ENCODE assay signal across 8 mouse cellular contexts in the genomic region with DNA sequence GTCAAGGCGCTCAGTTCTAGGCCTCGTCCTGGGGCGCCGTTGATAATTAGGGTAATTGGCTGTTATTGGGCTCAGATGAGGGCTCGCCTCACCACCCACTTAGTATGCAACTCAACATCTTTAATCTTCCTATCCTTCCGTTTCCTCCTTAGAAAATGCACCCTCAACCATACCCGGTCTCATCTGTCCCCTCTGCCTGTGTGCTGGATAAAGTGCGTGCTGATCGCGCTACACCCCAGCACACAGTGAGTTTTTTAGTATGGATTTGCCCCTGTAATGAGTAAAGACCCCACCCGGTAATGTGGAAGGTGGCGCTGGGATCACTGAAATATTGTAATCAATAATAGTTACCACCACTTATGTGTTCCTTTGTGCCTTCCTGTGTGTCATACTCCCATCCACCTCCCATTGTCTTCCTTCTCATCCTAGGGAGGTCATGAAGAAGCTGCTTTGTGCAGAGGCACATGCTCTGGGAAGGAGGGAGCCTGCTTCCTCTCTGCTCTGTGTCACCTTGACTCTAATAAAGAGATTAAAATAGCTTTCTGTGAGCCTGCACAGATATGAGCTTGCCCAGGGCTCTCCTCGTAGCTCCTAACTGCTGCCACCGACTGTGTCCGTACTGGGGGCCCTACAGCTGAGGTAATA. TPM values are rescaled to one million over a fixed set of nuclear protein-coding genes. Genes with fewer than 3 reads are reported as not detected.
A peak's percentile ranks its signal among the peaks of the same experiment; 100 is the strongest.
DNase-seq lines count a peak whose midpoint lies in the region; ATAC-seq and TF ChIP-seq lines count a peak whose summit lies in the region.

No protein-coding gene starts in this region.

- peaks cover 7% of the 10 kb centered on the region; the same call in 1 of the 2 replicates for H3K4me1 ChIP-seq in heart, embryonic 11.5 days (ENCODE audit: control insufficient read depth, insufficient read depth, low read length)
- peaks cover 0 to 10% of the 10 kb centered on the region in 2 experiments; a peak in 2 of 4 replicates for H3K4me1 ChIP-seq in ES-E14 (ENCODE audit: control insufficient read depth in 2 of 2, insufficient read depth in 2 of 2, low read length in 2 of 2, poor library complexity in 1 of 2)
- H3K4me1 ChIP-seq in forebrain, embryonic 13.5 days, result peaks cover 26% of the 10 kb centered on the region
- peaks cover 33% of the 10 kb centered on the region for H3K4me1 ChIP-seq in liver, embryonic 12.5 days

- H3K27ac ChIP-seq in heart, embryonic 11.5 days (ENCODE audit: low read depth, low read length), result peak overlapping the region; percentile 89
- 0 out of 2 replicates have a peak overlapping the region, but pooled peaks have one; percentile 22 for H3K27ac ChIP-seq in ES-E14 (ENCODE audit: insufficient read depth, low read depth, low read length, poor library complexity, severe bottlenecking)
- H3K27ac ChIP-seq in forebrain, embryonic 13.5 days, result peak overlapping the region; percentile 80
- H3K27ac ChIP-seq in liver, embryonic 12.5 days, result peak overlapping the region; percentile 84

- peak overlapping the region; percentile 83 for H3K4me3 ChIP-seq in heart, embryonic 11.5 days (ENCODE audit: low read depth, low read length)
- peak overlapping the region; percentile 87 to 96 for H3K4me3 ChIP-seq in ES-E14 (ENCODE audit: insufficient read depth in 1 of 2, low read depth in 1 of 2, low read length in 2 of 2, poor library complexity in 1 of 2, severe bottlenecking in 1 of 2)
- peak overlapping the region; percentile 81 for H3K4me3 ChIP-seq in forebrain, embryonic 13.5 days
- H3K4me3 ChIP-seq in liver, embryonic 12.5 days, result peak overlapping the region; percentile 71

- H3K9me3 ChIP-seq in heart, embryonic 11.5 days (replicated peaks; ENCODE audit: control insufficient read depth, low read length), result no peaks in the 10 kb centered on the region
- H3K9me3 ChIP-seq in ES-E14 (ENCODE audit: control insufficient read depth, insufficient read depth, low read depth, low read length), result no peaks in the 10 kb centered on the region
- H3K9me3 ChIP-seq in forebrain, embryonic 13.5 days (replicated peaks), result no peaks in the 10 kb centered on the region
- H3K9me3 ChIP-seq in liver, embryonic 12.5 days (replicated peaks), result no peaks in the 10 kb centered on the region

- H3K27me3 ChIP-seq in heart, embryonic 11.5 days (ENCODE audit: control insufficient read depth, insufficient read depth, low read length), result no peaks in the 10 kb centered on the region
- H3K27me3 ChIP-seq in forebrain, embryonic 13.5 days, result no peaks in the 10 kb centered on the region
- no peaks in the 10 kb centered on the region for H3K27me3 ChIP-seq in liver, embryonic 12.5 days (replicated peaks)

- ATAC-seq in heart, embryonic 11.5 days (replicated peaks; ENCODE audit: insufficient number of reproducible peaks, low FRiP score, low TSS enrichment), result no peak
- ATAC-seq in forebrain, embryonic 13.5 days, result peak; percentile 32
- peak; percentile 56 for ATAC-seq in liver, embryonic 12.5 days

- 0 out of 2 replicates have a peak, but pooled peaks cover 3% of the 10 kb centered on the region for H3K36me3 ChIP-seq in heart, embryonic 11.5 days (ENCODE audit: control insufficient read depth, insufficient read depth, low read length)
- no peaks in the 10 kb centered on the region for H3K36me3 ChIP-seq in ES-E14 (ENCODE audit: control insufficient read depth, insufficient read depth, low read length, poor library complexity, severe bottlenecking)
- no peaks in the 10 kb centered on the region for H3K36me3 ChIP-seq in forebrain, embryonic 13.5 days (ENCODE audit: poor library complexity, severe bottlenecking)
- peaks cover 6% of the 10 kb centered on the region for H3K36me3 ChIP-seq in liver, embryonic 12.5 days

- DNase-seq in heart, postnatal 4 days, result no peak
- DNase-seq in ES-E14 (ENCODE audit: low read depth, low spot score), result no peak
- no peak for DNase-seq in urinary bladder, postnatal 4 days (ENCODE audit: low spot score in 2 of 2)
- DNase-seq in right cerebral cortex, adult 2 months (ENCODE audit: low spot score in 2 of 2), result no peak
- DNase-seq in ovary, postnatal 10 days (ENCODE audit: low spot score), result no peak

- 5% methylated on average over 15 of the region's 15 CpGs for whole genome bisulfite sequencing in heart, embryonic 11.5 days (ENCODE audit: insufficient replicate concordance)
- WGBS in forebrain, embryonic 13.5 days, result 10% methylated on average over 15 of the region's 15 CpGs
- 4% methylated on average over 15 of the region's 15 CpGs for WGBS in liver, embryonic 12.5 days (ENCODE audit: insufficient replicate concordance)

- in situ Hi-C loops in ES-E14 (cut with MboI; ENCODE audit: low sequenced_read_pairs in 2 of 2, unreplicated experiment in 2 of 2), result no loop called here

- H3K4me2 ChIP-seq in heart, embryonic 11.5 days, result peak overlapping the region; percentile 99
- H3K4me2 ChIP-seq in forebrain, embryonic 13.5 days, result peak overlapping the region; percentile 97
- peak overlapping the region; percentile 99 for H3K4me2 ChIP-seq in liver, embryonic 12.5 days

- H3K9ac ChIP-seq in heart, embryonic 11.5 days (ENCODE audit: low read depth, low read length), result peak overlapping the region; percentile 94
- H3K9ac ChIP-seq in ES-E14 (ENCODE audit: insufficient read depth, low read depth, low read length, poor library complexity, severe bottlenecking), result peak overlapping the region; percentile 86
- H3K9ac ChIP-seq in forebrain, embryonic 13.5 days, result peak overlapping the region; percentile 87
- H3K9ac ChIP-seq in liver, embryonic 12.5 days, result peak overlapping the region; percentile 78

TF ChIP-seq in ES-E14, 5 proteins besides CTCF, POLR2A, EP300 and RAD21:
- no peak for TF ChIP-seq CHD2 (IDR thresholded peaks at IDR 0.05; ENCODE audit: low read depth, low read length)
- no peak for TF ChIP-seq ZC3H11A (IDR thresholded peaks at IDR 0.05; ENCODE audit: borderline replicate concordance, low read depth, low read length)
- TF ChIP-seq HCFC1 (IDR thresholded peaks at IDR 0.05; ENCODE audit: borderline replicate concordance, insufficient read depth, low read length), result no peak
- no peak for TF ChIP-seq MAFK (IDR thresholded peaks at IDR 0.05; ENCODE audit: insufficient read depth, low read depth, low read length)
- TF ChIP-seq ZNF384 (IDR thresholded peaks at IDR 0.05; ENCODE audit: low read depth, low read length), result no peak

RNA-seq across cellular contexts. Expression of gene Trappc6a, which starts 0.9 kb away (rescaled TPM):
- polyA plus RNA-seq in heart, embryonic 11.5 days (2014; fragmentation: Nextera tagmentation; extraction: Ambion mirVana), result 77.0 and 79.0 TPM in 2 replicates
- 10 to 100 TPM; 45.8 to 46.8 TPM for total RNA-seq in heart, postnatal 4 days (2021)
- total RNA-seq in ES-E14 (2012; rRNA removed), result 33.2 and 56.7 TPM in 2 replicates
- 39.3 and 40.6 TPM in 2 replicates for polyA plus RNA-seq in forebrain, embryonic 13.5 days (2015; fragmentation: Nextera tagmentation; extraction: Ambion mirVana)
- 68.4 and 68.6 TPM in 2 replicates for polyA plus RNA-seq in liver, embryonic 12.5 days (2016; fragmentation: Nextera tagmentation; extraction: Ambion mirVana)

RNA-seq across cellular contexts. Expression of gene Bloc1s3, which starts 0.9 kb away (rescaled TPM):
- polyA plus RNA-seq in heart, embryonic 11.5 days (2014; fragmentation: Nextera tagmentation; extraction: Ambion mirVana), result 1.2 TPM in 2 replicates
- 1 to 10 TPM; 2.0 to 2.5 TPM for total RNA-seq in heart, postnatal 4 days (2021)
- total RNA-seq in ES-E14 (2012; rRNA removed), result 3.1 and 3.4 TPM in 2 replicates
- 3.3 and 3.4 TPM in 2 replicates for polyA plus RNA-seq in forebrain, embryonic 13.5 days (2015; fragmentation: Nextera tagmentation; extraction: Ambion mirVana)
- polyA plus RNA-seq in liver, embryonic 12.5 days (2016; fragmentation: Nextera tagmentation; extraction: Ambion mirVana), result 2.1 TPM in 2 replicates

RNA-seq across cellular contexts. Expression of gene Nkpd1, which starts 8.6 kb away (rescaled TPM):
- polyA plus RNA-seq in heart, embryonic 11.5 days (2014; fragmentation: Nextera tagmentation; extraction: Ambion mirVana), result 0.15 TPM in 1 of 2 replicates, not detected in the other
- not detected for total RNA-seq in heart, postnatal 4 days (2021)
- 0.54 and 0.79 TPM in 2 replicates for total RNA-seq in ES-E14 (2012; rRNA removed)
- polyA plus RNA-seq in forebrain, embryonic 13.5 days (2015; fragmentation: Nextera tagmentation; extraction: Ambion mirVana), result 0.15 and 0.21 TPM in 2 replicates
- polyA plus RNA-seq in liver, embryonic 12.5 days (2016; fragmentation: Nextera tagmentation; extraction: Ambion mirVana), result not detected in 2 replicates

RNA-seq across cellular contexts. Expression of gene Exoc3l2, which starts 45.9 kb away (rescaled TPM):
- polyA plus RNA-seq in heart, embryonic 11.5 days (2014; fragmentation: Nextera tagmentation; extraction: Ambion mirVana), result 2.2 and 2.7 TPM in 2 replicates
- total RNA-seq in heart, postnatal 4 days (2021), result 1 to 10 TPM in 1 of 2 experiments, under 1 TPM in 1; 0.93 to 1.1 TPM
- total RNA-seq in ES-E14 (2012; rRNA removed), result 0.85 and 2.2 TPM in 2 replicates
- 0.13 and 0.29 TPM in 2 replicates for polyA plus RNA-seq in forebrain, embryonic 13.5 days (2015; fragmentation: Nextera tagmentation; extraction: Ambion mirVana)
- 3.6 and 3.9 TPM in 2 replicates for polyA plus RNA-seq in liver, embryonic 12.5 days (2016; fragmentation: Nextera tagmentation; extraction: Ambion mirVana)

RNA-seq across cellular contexts. Expression of gene Mark4, which starts 50.4 kb away (rescaled TPM):
- 8.0 and 9.7 TPM in 2 replicates for polyA plus RNA-seq in heart, embryonic 11.5 days (2014; fragmentation: Nextera tagmentation; extraction: Ambion mirVana)
- total RNA-seq in heart, postnatal 4 days (2021), result 10 to 100 TPM; 28.8 to 30.3 TPM
- 9.9 and 10.3 TPM in 2 replicates for total RNA-seq in ES-E14 (2012; rRNA removed)
- 11.7 and 12.2 TPM in 2 replicates for polyA plus RNA-seq in forebrain, embryonic 13.5 days (2015; fragmentation: Nextera tagmentation; extraction: Ambion mirVana)
- polyA plus RNA-seq in liver, embryonic 12.5 days (2016; fragmentation: Nextera tagmentation; extraction: Ambion mirVana), result 3.8 and 4.2 TPM in 2 replicates

Comparison
In these comparisons a context has a peak if more than half of its experiments do, and no peak if none do; other contexts are left out.
1. H3K27ac ChIP-seq: peak in every context shown above with its lines; median percentile 89 in heart, embryonic 11.5 days; 84 in liver, embryonic 12.5 days; 80 in forebrain, embryonic 13.5 days; 22 in ES-E14.